Mouse (Mus musculus): Measurements from ENCODE around the gene Frmpd2.

DNA sequence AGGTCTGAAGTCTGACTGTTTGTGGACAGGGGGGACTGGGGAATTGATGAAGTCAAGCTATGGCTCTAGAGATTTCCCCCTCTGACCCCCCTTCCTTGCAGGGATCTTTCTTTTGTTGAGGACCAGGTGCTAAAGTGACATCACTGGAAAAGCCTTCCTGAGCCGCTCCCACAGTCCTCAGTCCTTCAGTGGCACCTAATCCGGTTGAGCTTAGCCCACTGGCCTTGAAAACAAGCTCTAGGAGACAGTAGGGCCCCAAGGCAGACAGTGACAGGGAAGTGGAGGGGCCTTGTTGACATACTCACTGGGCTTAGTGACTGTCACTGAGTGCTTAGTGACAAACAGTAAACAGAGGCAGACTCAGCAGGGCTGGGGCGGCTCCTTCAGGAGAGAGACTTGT lies at the start of gene Frmpd2:
- TF ChIP-seq POLR2A (IDR thresholded peaks at IDR 0.05; ENCODE audit: low read depth, low read length) = no peak
- no peak for TF ChIP-seq CTCF (conservative IDR thresholded peaks at IDR 0.05 in 1 of 2, IDR thresholded peaks at IDR 0.05 in 1 of 2; ENCODE audit: low read depth in 2 of 2, low read length in 2 of 2)
- no peak for TF ChIP-seq RAD21 (IDR thresholded peaks at IDR 0.05; ENCODE audit: low read depth, low read length)
- no peak for TF ChIP-seq IRF4 (IDR thresholded peaks at IDR 0.05; ENCODE audit: low read depth, low read length)
- TF ChIP-seq ZKSCAN1 (IDR thresholded peaks at IDR 0.05; ENCODE audit: borderline replicate concordance, low read depth, low read length) = no peak
- TF ChIP-seq MEF2A (IDR thresholded peaks at IDR 0.05; ENCODE audit: borderline replicate concordance, low read depth, low read length) = no peak
- no peak for TF ChIP-seq EP300 (IDR thresholded peaks at IDR 0.05; ENCODE audit: low read length)
- no peak for TF ChIP-seq POLR2AphosphoS2 (IDR thresholded peaks at IDR 0.05; ENCODE audit: low read depth, low read length)

Measured in CH12.LX (cell line).